Mouse (Mus musculus) limb, embryonic 14.5 days (tissue): ENCODE measurements around the gene Twnk. TPM values are rescaled to one million over a fixed set of nuclear protein-coding genes. Genes with fewer than 3 reads are reported as not detected.

ENCODE experiments used
- ATAC-seq: fragments of 200-750 bp; cut with Nextera tagmentation; 2 replicates; pipeline ENCODE4 v1.8.0; 2017; ENCODE audit warnings: low read depth, moderate number of reproducible peaks, moderate TSS enrichment; ENCODE audit not compliant: low FRiP score
- DNase-seq: peaks from one replicate; pipeline ENCODE4 v3.0.0-alpha.2; 2015; ENCODE audit warnings: low spot score
- H3K27ac ChIP-seq: fragments of 300-500 bp; sonication (generic); replicated peaks from 2 replicates; pipeline ENCODE4 v1.5.1; 2014; ENCODE audit warnings: low read depth, mild to moderate bottlenecking, low read length, moderate library complexity, mixed read lengths
- H3K27me3 ChIP-seq: fragments of 300-500 bp; sonication (generic); 2 replicates; pipeline ENCODE4 v1.6.1; 2014; ENCODE audit warnings: low read length, mixed read lengths; ENCODE audit not compliant: control insufficient read depth, insufficient read depth
- H3K36me3 ChIP-seq: fragments of 300-500 bp; sonication (generic); 2 replicates; pipeline ENCODE4 v1.6.1; 2014; ENCODE audit warnings: mild to moderate bottlenecking, low read length, moderate library complexity, mixed read lengths; ENCODE audit not compliant: control insufficient read depth, insufficient read depth
- H3K4me1 ChIP-seq: fragments of 300-500 bp; sonication (generic); 2 replicates; pipeline ENCODE4 v1.6.1; 2014; ENCODE audit warnings: antibody characterized with exemption, low read length, mixed read lengths; ENCODE audit not compliant: control insufficient read depth, insufficient read depth
- H3K4me2 ChIP-seq: fragments of 300-500 bp; sonication (generic); replicated peaks from 2 replicates; pipeline ENCODE4 v1.6.1; 2014; ENCODE audit warnings: low read depth, mild to moderate bottlenecking, low read length, moderate library complexity; ENCODE audit not compliant: severe bottlenecking
- H3K4me3 ChIP-seq: fragments of 300-500 bp; sonication (generic); replicated peaks from 2 replicates; pipeline ENCODE4 v1.5.1; 2014; ENCODE audit warnings: low read length
- H3K9ac ChIP-seq: fragments of 300-500 bp; sonication (generic); 2 replicates; pipeline ENCODE4 v1.6.1; 2014; ENCODE audit warnings: mild to moderate bottlenecking, low read depth, low read length, moderate library complexity; ENCODE audit not compliant: severe bottlenecking
- H3K9me3 ChIP-seq: fragments of 300-500 bp; sonication (generic); 2 replicates; pipeline ENCODE4 v1.6.1; 2016; ENCODE audit warnings: low read length; ENCODE audit not compliant: control insufficient read depth
- POLR2A ChIP-seq: fragments of 200-500 bp; IDR thresholded peaks from 2 replicates; pipeline ENCODE4 v1.8.0; 2012; ENCODE audit warnings: inconsistent platforms, mild to moderate bottlenecking, moderate library complexity, borderline replicate concordance; ENCODE audit not compliant: insufficient read depth, insufficient read length; ENCODE audit errors: extremely low read depth
- WGBS: fragments of 180-500 bp; shearing (Covaris S2); extraction: QIAGEN DNeasy Blood & Tissue Kit; methylation state at CpG from one replicate; pipeline ENCODE4 v1.1.7; 2014; 5-methylcytosine and 5-hydroxymethylcytosine counted together
- polyA plus RNA-seq, 2 experiments: library from polyadenylated mRNA; depleted of rRNA in 1 of 2; stranded (reverse) in 1 of 2; unstranded in 1 of 2; fragments of >200 nt; fragmentation: Nextera tagmentation in 1 of 2; extraction: Ambion mirVana in 1 of 2; gene quantifications; 2 replicates each; pipeline versions ENCODE4 v1.2.1 to v1.2.3; 2012 to 2014

The Twnk gene
- polyA plus RNA-seq, 2 experiments: 13.3 to 15.9 TPM

GRCm38 (mm10) chr19:45020348-45020747, 14.9 kb downstream of the Twnk start:
- DNase-seq: no peak
- Histone ChIP-seq H3K4me3 (no peak overlapping the region), H3K27me3 (no peaks in the 10 kb centered on the region), H3K36me3 (peaks cover 42% of the 10 kb centered on the region), H3K27ac (no peak overlapping the region), H3K9me3 (no peaks in the 10 kb centered on the region), H3K4me2 (peak overlapping the region; percentile 22; the same call in 1 of the 2 replicates), H3K9ac (peak overlapping the region; percentile 8; the same call in 1 of the 2 replicates), H3K4me1 (peaks cover 34% of the 10 kb centered on the region)
- WGBS: 51% methylated on average over 6 of the region's 6 CpGs
- TF ChIP-seq POLR2A: no peak
- ATAC-seq: no peak

DNA sequence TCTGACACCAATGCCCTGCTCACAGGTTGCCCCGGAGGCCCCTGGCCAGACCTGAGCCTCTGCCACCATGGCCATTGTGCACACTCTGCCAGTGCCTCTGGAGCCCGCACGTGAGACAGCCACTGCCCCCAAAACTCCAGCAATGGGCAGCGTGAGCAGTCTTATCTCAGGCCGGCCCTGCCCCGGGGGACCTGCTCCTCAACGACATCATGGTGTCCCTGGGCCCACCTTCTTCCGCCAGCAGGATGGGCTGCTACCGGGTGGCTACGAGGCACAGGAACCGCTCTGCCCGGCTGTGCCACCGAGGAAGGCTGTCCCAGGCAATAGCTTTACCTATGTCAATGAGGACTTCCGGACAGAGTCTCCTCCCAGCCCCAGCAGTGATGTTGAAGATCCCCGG, 15.9 kb downstream of the Twnk start:
- Histone ChIP-seq H3K36me3 (peaks cover 52% of the 10 kb centered on the region), H3K27me3 (no peaks in the 10 kb centered on the region), H3K9me3 (no peaks in the 10 kb centered on the region), H3K4me2 (no peak overlapping the region), H3K4me3 (no peak overlapping the region), H3K9ac (peak overlapping the region; percentile 8; the same call in 1 of the 2 replicates), H3K4me1 (peaks cover 31% of the 10 kb centered on the region), H3K27ac (no peak overlapping the region)
- DNase-seq (no peak), ATAC-seq (no peak)
- TF ChIP-seq POLR2A: no peak
- 95% methylated on average over 15 of the region's 15 CpGs for WGBS

DNA sequence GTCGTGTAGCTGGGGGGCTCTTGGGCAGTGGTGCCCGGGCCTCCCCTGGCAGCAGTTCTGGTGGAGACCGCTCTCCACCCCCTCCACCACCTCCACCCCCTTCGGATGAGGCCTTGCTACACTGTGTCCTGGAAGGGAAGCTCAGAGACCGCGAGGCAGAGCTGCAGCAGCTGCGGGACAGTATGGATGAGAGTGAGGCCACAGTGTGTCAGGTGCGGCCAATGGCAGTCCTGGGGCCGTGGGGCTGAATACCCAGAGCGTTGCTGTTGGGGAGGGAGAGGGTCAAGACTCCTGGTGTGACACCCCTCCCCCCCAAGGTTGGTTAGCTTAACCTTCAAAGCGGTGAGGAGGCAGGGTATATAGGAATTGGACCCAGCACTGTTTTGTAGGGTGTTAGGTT, 18.5 kb downstream of the Twnk start:
- no peaks in the 10 kb centered on the region for H3K27me3 ChIP-seq
- DNase-seq: no peak
- no peak for TF ChIP-seq POLR2A
- no peak for ATAC-seq
- H3K27ac ChIP-seq: no peak overlapping the region
- no peak overlapping the region for H3K9ac ChIP-seq
- H3K4me1 ChIP-seq: peaks cover 21% of the 10 kb centered on the region
- peaks cover 78% of the 10 kb centered on the region for H3K36me3 ChIP-seq
- no peaks in the 10 kb centered on the region for H3K9me3 ChIP-seq
- H3K4me2 ChIP-seq: no peak overlapping the region
- H3K4me3 ChIP-seq: no peak overlapping the region
- WGBS: 84% methylated on average over 8 of the region's 11 CpGs

DNA sequence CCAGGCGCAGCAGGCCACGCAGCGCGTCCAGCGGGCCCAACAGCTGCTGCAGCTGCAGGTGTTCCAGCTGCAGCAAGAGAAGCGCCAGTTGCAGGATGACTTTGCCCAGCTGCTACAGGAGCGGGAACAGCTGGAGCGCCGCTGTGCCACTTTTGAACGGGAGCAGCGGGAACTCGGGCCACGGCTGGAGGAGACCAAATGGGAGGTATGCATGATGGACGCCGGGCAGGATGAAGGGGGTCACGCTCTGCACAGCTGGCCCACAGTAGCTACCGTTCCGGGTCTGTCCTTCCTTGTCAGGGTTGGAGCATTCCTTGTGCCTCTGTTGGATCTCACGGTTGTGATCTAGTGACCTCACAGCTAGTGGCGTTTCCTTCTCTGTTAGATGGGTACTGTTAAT, 19.3 kb downstream of the Twnk start:
- Histone ChIP-seq H3K4me1 (peaks cover 17% of the 10 kb centered on the region), H3K4me3 (no peak overlapping the region), H3K4me2 (no peak overlapping the region), H3K27ac (no peak overlapping the region), H3K27me3 (no peaks in the 10 kb centered on the region), H3K36me3 (peaks cover 80% of the 10 kb centered on the region), H3K9me3 (no peaks in the 10 kb centered on the region), H3K9ac (no peak overlapping the region)
- 89% methylated on average over 20 of the region's 20 CpGs for WGBS
- TF ChIP-seq POLR2A: no peak
- ATAC-seq (peak; percentile 16; the same call in 1 of the 2 replicates), DNase-seq (no peak)

DNA sequence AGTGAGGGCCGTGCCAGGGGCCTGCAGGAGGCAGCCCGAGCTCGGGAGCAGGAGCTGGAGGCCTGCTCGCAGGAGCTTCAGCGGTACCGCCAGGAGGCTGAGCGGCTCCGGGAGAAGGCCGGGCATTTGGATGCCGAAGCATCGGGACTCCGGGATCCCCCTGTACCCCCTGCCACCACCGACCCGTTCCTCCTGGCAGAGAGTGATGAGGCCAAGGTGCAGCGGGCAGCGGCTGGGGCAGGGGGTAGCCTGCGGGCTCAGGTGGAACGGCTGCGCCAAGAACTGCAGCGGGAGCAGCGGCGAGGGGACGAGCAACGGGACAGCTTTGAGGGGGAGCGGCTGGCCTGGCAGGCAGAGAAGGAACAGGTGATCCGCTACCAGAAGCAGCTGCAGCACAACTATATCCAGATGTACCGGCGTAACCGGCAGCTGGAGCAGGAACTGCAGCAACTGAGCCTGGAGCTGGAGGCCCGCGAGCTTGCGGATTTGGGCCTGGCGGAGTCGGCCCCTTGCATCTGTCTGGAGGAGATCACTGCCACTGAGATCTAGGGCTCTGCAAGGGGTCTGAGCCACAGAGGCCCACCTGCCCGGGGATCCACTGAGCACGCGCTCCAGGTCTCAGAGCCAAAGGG, 20.6 kb downstream of the Twnk start:
- no peaks in the 10 kb centered on the region for H3K27me3 ChIP-seq
- no peak overlapping the region for H3K4me3 ChIP-seq
- DNase-seq: no peak
- H3K36me3 ChIP-seq: peaks cover 76% of the 10 kb centered on the region
- 74% methylated on average over 31 of the region's 37 CpGs for WGBS
- H3K9ac ChIP-seq: no peak overlapping the region
- H3K4me1 ChIP-seq: peaks cover 5% of the 10 kb centered on the region; the same call in 1 of the 2 replicates
- no peak for ATAC-seq
- TF ChIP-seq POLR2A: no peak
- no peak overlapping the region for H3K27ac ChIP-seq
- H3K9me3 ChIP-seq: no peaks in the 10 kb centered on the region
- no peak overlapping the region for H3K4me2 ChIP-seq
